Mouse (Mus musculus) CH12.LX (cell line): ENCODE measurements around the gene Triml1. TPM values are rescaled to one million over a fixed set of nuclear protein-coding genes. Genes with fewer than 3 reads are reported as not detected.

ENCODE experiments used
- DNase-seq: peaks from one replicate; pipeline ENCODE4 v3.0.0-alpha.2; 2013; ENCODE audit errors: extremely low read depth
- H3K27ac ChIP-seq: 2 replicates; pipeline ENCODE4 v1.5.1; 2012; ENCODE audit warnings: low read depth, mild to moderate bottlenecking, control low read depth, moderate library complexity; ENCODE audit not compliant: insufficient read depth
- H3K27me3 ChIP-seq: replicated peaks from 2 replicates; pipeline ENCODE3; 2012; ENCODE audit warnings: inconsistent platforms
- H3K36me3 ChIP-seq, 2 experiments: replicated peaks in 1 of 2; 2 replicates each; pipeline versions ENCODE3 to v1.6.1; 2012; ENCODE audit warnings: inconsistent platforms in 1 of 2, low read length in 1 of 2, mild to moderate bottlenecking in 1 of 2, mixed read lengths in 1 of 2, moderate library complexity in 1 of 2; ENCODE audit not compliant: control insufficient read depth in 1 of 2, insufficient read depth in 1 of 2
- H3K4me1 ChIP-seq, 2 experiments: 2 replicates each; pipeline ENCODE4 v1.6.1; 2012; ENCODE audit warnings: inconsistent platforms in 1 of 2, moderate library complexity in 1 of 2; ENCODE audit not compliant: insufficient read depth in 2 of 2, control insufficient read depth in 1 of 2
- H3K4me2 ChIP-seq: 2 replicates; pipeline ENCODE4 v1.6.1; 2012; ENCODE audit warnings: low read depth, mild to moderate bottlenecking, control low read depth; ENCODE audit not compliant: poor library complexity, insufficient read depth, severe bottlenecking
- H3K4me3 ChIP-seq, 3 experiments: fragments of 150-350 bp in 1 of 3; sonication (generic) in 1 of 3; replicated peaks in 1 of 3; 2 replicates each; pipeline versions ENCODE3 to v1.5.1; 2011 to 2012; ENCODE audit warnings: low read depth in 2 of 3, low read length in 2 of 3, mild to moderate bottlenecking in 2 of 3, moderate library complexity in 2 of 3, control low read depth in 1 of 3, improper control_type of control experiment in 1 of 3, inconsistent platforms in 1 of 3, mixed read lengths in 1 of 3; ENCODE audit not compliant: poor library complexity in 1 of 3
- H3K79me2 ChIP-seq: replicated peaks from 2 replicates; pipeline ENCODE4 v1.6.1; 2012; ENCODE audit warnings: mild to moderate bottlenecking, moderate library complexity; ENCODE audit not compliant: control insufficient read depth, poor library complexity, insufficient read depth, severe bottlenecking; ENCODE audit errors: extremely low read depth
- H3K9ac ChIP-seq: 2 replicates; pipeline ENCODE4 v1.6.1; 2012; ENCODE audit warnings: low read depth, mild to moderate bottlenecking, control low read depth, moderate library complexity; ENCODE audit not compliant: insufficient read depth
- H3K9me3 ChIP-seq: replicated peaks from 2 replicates; pipeline ENCODE3; 2012; ENCODE audit warnings: low read length, inconsistent platforms, mixed read lengths
- BHLHE40 ChIP-seq: IDR thresholded peaks from 2 replicates; pipeline ENCODE4 v1.6.1; 2011; ENCODE audit warnings: mild to moderate bottlenecking, low read depth, low read length, improper control_type of control experiment
- CHD1 ChIP-seq: IDR thresholded peaks from 2 replicates; pipeline ENCODE4 v1.6.1; 2012; ENCODE audit warnings: low read depth, low read length, improper control_type of control experiment, inconsistent platforms
- E2F4 ChIP-seq: IDR thresholded peaks from 2 replicates; pipeline ENCODE4 v1.6.1; 2011; ENCODE audit warnings: low read depth, low read length, improper control_type of control experiment; ENCODE audit not compliant: insufficient replicate concordance
- ELF1 ChIP-seq: IDR thresholded peaks from 2 replicates; pipeline ENCODE4 v1.6.1; 2014; ENCODE audit warnings: low read depth, mild to moderate bottlenecking, inconsistent platforms, low read length, improper control_type of control experiment
- ETS1 ChIP-seq: conservative IDR thresholded peaks from 2 replicates; pipeline ENCODE4 v1.6.1; 2012; ENCODE audit warnings: low read depth, mild to moderate bottlenecking, inconsistent platforms, low read length, improper control_type of control experiment, moderate library complexity
- HCFC1 ChIP-seq: IDR thresholded peaks from 2 replicates; pipeline ENCODE4 v1.6.1; 2012; ENCODE audit warnings: low read depth, mild to moderate bottlenecking, inconsistent platforms, low read length, improper control_type of control experiment
- JUN ChIP-seq: IDR thresholded peaks from 2 replicates; pipeline ENCODE4 v1.6.1; 2011; ENCODE audit warnings: low read depth, mild to moderate bottlenecking, low read length, improper control_type of control experiment, moderate library complexity; ENCODE audit not compliant: insufficient read depth
- JUND ChIP-seq: conservative IDR thresholded peaks from 2 replicates; pipeline ENCODE4 v1.6.1; 2011; ENCODE audit warnings: low read depth, low read length, improper control_type of control experiment
- KAT2A ChIP-seq: IDR thresholded peaks from 2 replicates; pipeline ENCODE4 v1.6.1; 2012; ENCODE audit warnings: low read length, improper control_type of control experiment, inconsistent platforms; ENCODE audit not compliant: insufficient replicate concordance
- MAFK ChIP-seq: IDR thresholded peaks from 2 replicates; pipeline ENCODE4 v1.6.1; 2011; ENCODE audit warnings: low read length, improper control_type of control experiment; ENCODE audit not compliant: insufficient replicate concordance
- MAX ChIP-seq: IDR thresholded peaks from 2 replicates; pipeline ENCODE4 v1.6.1; 2011; ENCODE audit warnings: low read length, improper control_type of control experiment
- MXI1 ChIP-seq: IDR thresholded peaks from 2 replicates; pipeline ENCODE4 v1.6.1; 2011; ENCODE audit warnings: mild to moderate bottlenecking, low read depth, low read length, improper control_type of control experiment
- MYC ChIP-seq: IDR thresholded peaks from 2 replicates; pipeline ENCODE4 v1.6.1; 2011; ENCODE audit warnings: low read depth, mild to moderate bottlenecking, improper control_type of control experiment, low read length
- NELFE ChIP-seq: IDR thresholded peaks from 2 replicates; pipeline ENCODE4 v1.6.1; 2011; ENCODE audit warnings: low read depth, low read length, improper control_type of control experiment
- PAX5 ChIP-seq: IDR thresholded peaks from 2 replicates; pipeline ENCODE4 v1.6.1; 2012; ENCODE audit warnings: low read length, inconsistent platforms, mixed read lengths
- POLR2AphosphoS2 ChIP-seq: IDR thresholded peaks from 2 replicates; pipeline ENCODE4 v1.6.1; 2011; ENCODE audit warnings: low read depth, low read length, improper control_type of control experiment
- RCOR1 ChIP-seq: conservative IDR thresholded peaks from 2 replicates; pipeline ENCODE4 v1.6.1; 2012; ENCODE audit warnings: low read depth, mild to moderate bottlenecking, inconsistent platforms, low read length, improper control_type of control experiment
- SIN3A ChIP-seq: IDR thresholded peaks from 2 replicates; pipeline ENCODE4 v1.6.1; 2012; ENCODE audit warnings: low read length, improper control_type of control experiment, inconsistent platforms
- TBP ChIP-seq: conservative IDR thresholded peaks from 2 replicates; pipeline ENCODE4 v1.6.1; 2011; ENCODE audit warnings: low read depth, low read length, improper control_type of control experiment
- USF1 ChIP-seq: IDR thresholded peaks from 2 replicates; pipeline ENCODE4 v1.6.1; 2014; ENCODE audit warnings: low read depth, mild to moderate bottlenecking, inconsistent platforms, low read length, improper control_type of control experiment
- ZC3H11A ChIP-seq: IDR thresholded peaks from 2 replicates; pipeline ENCODE4 v1.6.1; 2012; ENCODE audit warnings: low read depth, mild to moderate bottlenecking, inconsistent platforms, low read length, improper control_type of control experiment
- ZKSCAN1 ChIP-seq: IDR thresholded peaks from 2 replicates; pipeline ENCODE4 v1.6.1; 2012; ENCODE audit warnings: low read depth, inconsistent platforms, low read length, improper control_type of control experiment, borderline replicate concordance
- ZNF384 ChIP-seq: IDR thresholded peaks from 2 replicates; pipeline ENCODE4 v1.6.1; 2012; ENCODE audit warnings: low read depth, low read length, improper control_type of control experiment, inconsistent platforms
- dilution Hi-C: fragments of 300-500 bp; cut with MboI; formaldehyde crosslinking; loops from 2 replicates; pipeline ENCODE4 v1.14.3; 2020; ENCODE audit warnings: low sequenced_read_pairs; ENCODE audit not compliant: extremely low pct_unique_long_range_greater_than_20kb, extremely low pct_ligation_motif_present
- in situ Hi-C: fragments of 300-500 bp; cut with MboI; formaldehyde crosslinking; loops from 3 replicates; pipeline ENCODE4 v1.14.3; 2019; ENCODE audit warnings: low sequenced_read_pairs, low pct_ligation_motif_present, low pct_unique_long_range_greater_than_20kb, mixed read lengths
- polyA plus RNA-seq: library from polyadenylated mRNA; unstranded; fragments of >175 nt; gene quantifications from 2 replicates; pipeline ENCODE4 v1.2.1, GENCODE M21; 2012; ENCODE audit warnings: low read depth; ENCODE audit not compliant: insufficient read length
- total RNA-seq, 2 experiments: library from RNA; depleted of rRNA; stranded (reverse); fragments of 300-350 nt in 1 of 2; fragments of >200 nt in 1 of 2; gene quantifications; 2 replicates each; pipeline ENCODE4 v1.2.3; 2012 to 2014

Triml1 gene
- total and polyA plus RNA-seq, 3 experiments: not detected

DNA sequence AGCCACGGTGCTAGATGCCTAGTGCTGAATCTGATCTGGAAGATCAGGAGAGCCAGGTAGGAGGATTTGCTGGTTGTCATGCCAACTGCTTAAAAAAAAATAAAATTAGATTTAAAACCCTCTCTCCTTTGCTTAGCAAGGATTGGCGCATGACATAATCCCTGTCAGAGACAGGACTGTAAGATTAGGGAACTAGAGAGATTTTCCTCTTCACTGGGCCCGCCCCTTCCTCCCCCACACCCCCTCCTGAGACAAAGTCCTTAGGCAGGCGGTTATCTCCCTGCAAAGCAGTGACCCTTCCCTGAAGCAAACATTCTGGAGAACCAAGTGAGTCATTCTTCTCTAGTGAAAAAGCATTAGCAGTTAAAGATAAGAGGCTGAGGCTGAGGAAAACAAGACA, 37.9 kb upstream of the Triml1 start:
- Histone ChIP-seq H3K4me1 (no peaks in the 10 kb centered on the region), H3K9me3 (peaks cover 50% of the 10 kb centered on the region), H3K4me2 (no peak overlapping the region), H3K36me3 (no peaks in the 10 kb centered on the region), H3K9ac (no peak overlapping the region), H3K4me3 (no peak overlapping the region), H3K27me3 (no peaks in the 10 kb centered on the region), H3K27ac (no peak overlapping the region), H3K79me2 (no peaks in the 10 kb centered on the region)
- TF ChIP-seq JUN: no peak
- TF ChIP-seq RCOR1: no peak
- TF ChIP-seq TBP: no peak
- TF ChIP-seq ZC3H11A: no peak
- no peak for TF ChIP-seq NELFE
- TF ChIP-seq USF1: no peak
- no peak for TF ChIP-seq ZNF384
- TF ChIP-seq KAT2A: no peak
- no peak for TF ChIP-seq CHD1
- no peak for TF ChIP-seq PAX5
- no peak for TF ChIP-seq BHLHE40
- no peak for TF ChIP-seq MAX
- no peak for TF ChIP-seq ZKSCAN1
- no peak for TF ChIP-seq E2F4
- TF ChIP-seq ETS1: no peak
- no peak for TF ChIP-seq MYC
- dilution Hi-C loops: no loop called here
- no peak for DNase-seq
- in situ Hi-C loops: no loop called here

- no peaks in the 10 kb centered on the region for H3K36me3 ChIP-seq
- H3K27me3 ChIP-seq: no peaks in the 10 kb centered on the region
- no peak for DNase-seq
- in situ Hi-C loops: no loop called here
- peaks cover 49% of the 10 kb centered on the region for H3K9me3 ChIP-seq
- TF ChIP-seq SIN3A: no peak
- TF ChIP-seq KAT2A: no peak
- no peak for TF ChIP-seq BHLHE40
- no peak for TF ChIP-seq MXI1
- no peak for TF ChIP-seq MYC
- no peak for TF ChIP-seq JUN
- TF ChIP-seq ELF1: no peak
- no peak for TF ChIP-seq E2F4
- no peak for TF ChIP-seq POLR2AphosphoS2
- TF ChIP-seq JUND: no peak
- TF ChIP-seq HCFC1: no peak
- no peak for TF ChIP-seq MAFK
- TF ChIP-seq TBP: no peak
- TF ChIP-seq, all 38 proteins: peak for 0
- H3K27ac ChIP-seq: no peak overlapping the region
- no peak overlapping the region for H3K4me3 ChIP-seq
- H3K4me1 ChIP-seq: no peaks in the 10 kb centered on the region
- no peak overlapping the region for H3K4me2 ChIP-seq
- dilution Hi-C loops: no loop called here
- no peak overlapping the region for H3K9ac ChIP-seq
- no peaks in the 10 kb centered on the region for H3K79me2 ChIP-seq
Observed at GRCm38 (mm10) chr8:43178263-43178662, 37.0 kb upstream of the Triml1 start.
